Mouse (Mus musculus) thymus, adult 2 months (tissue): ENCODE measurements around the gene Vsig10l. TPM values are rescaled to one million over a fixed set of nuclear protein-coding genes. Genes with fewer than 3 reads are reported as not detected.

Experiments used
- DNase-seq: peaks from one replicate; pipeline ENCODE4 v3.0.0; 2021
- H3K27ac ChIP-seq: fragments of 200-500 bp; 2 replicates; pipeline ENCODE4 v1.5.1; 2012; ENCODE audit warnings: low read length, control low read depth; ENCODE audit not compliant: control insufficient read depth, insufficient read depth
- H3K27me3 ChIP-seq: fragments of 200-500 bp; 2 replicates; pipeline ENCODE4 v1.6.1; 2012; ENCODE audit warnings: mild to moderate bottlenecking, low read length, moderate library complexity, mixed read lengths; ENCODE audit not compliant: control insufficient read depth, insufficient read depth
- H3K36me3 ChIP-seq: fragments of 200-500 bp; 2 replicates; pipeline ENCODE4 v1.6.1; 2012; ENCODE audit warnings: mild to moderate bottlenecking, low read length, moderate library complexity; ENCODE audit not compliant: control insufficient read depth, insufficient read depth
- H3K4me1 ChIP-seq: fragments of 200-500 bp; replicated peaks from 2 replicates; pipeline ENCODE4 v1.6.1; 2012; ENCODE audit warnings: low read length; ENCODE audit not compliant: control insufficient read depth, insufficient read depth
- H3K4me3 ChIP-seq: fragments of 200-500 bp; 2 replicates; pipeline ENCODE4 v1.5.1; 2012; ENCODE audit warnings: mild to moderate bottlenecking, low read length, control low read depth, moderate library complexity; ENCODE audit not compliant: control insufficient read depth, insufficient read depth
- CTCF ChIP-seq: fragments of 200-500 bp; IDR thresholded peaks from 2 replicates; pipeline ENCODE4 v1.5.1; 2012; ENCODE audit warnings: mild to moderate bottlenecking, control low read depth, low read length, moderate library complexity, borderline replicate concordance; ENCODE audit not compliant: control insufficient read depth, poor library complexity, insufficient read depth; ENCODE audit errors: extremely low read depth
- POLR2A ChIP-seq: fragments of 200-500 bp; IDR thresholded peaks from 2 replicates; pipeline ENCODE4 v1.6.1; 2012; ENCODE audit warnings: mild to moderate bottlenecking, low read length, control low read depth, moderate library complexity; ENCODE audit not compliant: control insufficient read depth, poor library complexity, insufficient read depth; ENCODE audit errors: extremely low read depth
- WGBS: fragments of 180-500 bp; shearing (Covaris S2); methylation state at CpG from one replicate; pipeline ENCODE4 v1.1.7; 2018; 5-methylcytosine and 5-hydroxymethylcytosine counted together
- polyA plus RNA-seq: library from polyadenylated mRNA; depleted of rRNA; stranded (reverse); fragments of >200 nt; gene quantifications from 2 replicates; pipeline ENCODE4 v1.2.3, GENCODE M21; 2012

Vsig10l gene
- polyA plus RNA-seq, 1 experiment: 2.7 TPM

DNA sequence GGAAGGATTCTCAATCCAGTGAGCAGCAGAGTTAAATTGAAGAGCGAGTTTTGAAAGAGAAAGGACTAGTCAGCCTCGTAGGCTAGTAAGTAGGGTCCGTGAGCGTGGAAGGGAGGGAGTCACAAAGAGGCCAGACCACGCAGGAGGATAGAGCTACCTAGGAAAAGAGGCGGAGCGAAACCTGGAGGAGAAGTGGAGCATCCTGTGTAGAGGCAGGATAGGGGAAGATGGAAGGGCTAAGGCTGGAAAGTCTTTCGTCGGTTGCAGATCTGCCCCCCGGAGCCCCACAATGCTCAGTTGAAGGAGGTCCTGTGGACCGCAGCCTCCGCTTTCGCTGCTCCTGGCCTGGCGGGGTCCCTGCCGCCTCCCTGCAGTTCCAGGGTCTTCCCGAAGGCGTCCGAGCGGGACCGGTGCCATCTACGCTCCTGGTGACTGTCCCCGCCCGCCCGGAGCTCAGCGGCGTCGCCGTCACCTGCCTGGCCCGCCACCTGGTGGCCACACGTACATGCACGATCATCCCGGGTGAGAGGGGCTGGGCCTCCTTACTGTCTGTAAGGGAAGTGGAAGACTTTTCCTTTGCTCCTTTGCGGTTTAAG is 3.2 kb downstream of the Vsig10l start:
- H3K36me3 ChIP-seq: no peaks in the 10 kb centered on the region
- peak overlapping the region; percentile 43 for H3K4me3 ChIP-seq
- TF ChIP-seq CTCF: peak; percentile 97
- no peak for TF ChIP-seq POLR2A
- no peaks in the 10 kb centered on the region; the same call in 1 of the 2 replicates for H3K27me3 ChIP-seq
- H3K4me1 ChIP-seq: peaks cover 19% of the 10 kb centered on the region
- H3K27ac ChIP-seq: no peak overlapping the region
- WGBS: under 1% methylated on average over 33 of the region's 33 CpGs
- DNase-seq: peak; percentile 82

GRCm38 (mm10) chr7:43470373-43470772 is 7.4 kb downstream of the Vsig10l start:
- 67% methylated on average over 8 of the region's 8 CpGs for WGBS
- Histone ChIP-seq H3K4me3 (no peak overlapping the region), H3K27me3 (no peaks in the 10 kb centered on the region), H3K36me3 (no peaks in the 10 kb centered on the region), H3K4me1 (peaks cover 9% of the 10 kb centered on the region), H3K27ac (no peak overlapping the region)
- DNase-seq: peak; percentile 51
- TF ChIP-seq CTCF: no peak
- no peak for TF ChIP-seq POLR2A

GRCm38 (mm10) chr7:43475706-43476105 is 12.8 kb downstream of the Vsig10l start:
- H3K4me1 ChIP-seq: no peaks in the 10 kb centered on the region
- no peak overlapping the region for H3K4me3 ChIP-seq
- H3K27me3 ChIP-seq: peaks cover 4% of the 10 kb centered on the region; the same call in 1 of the 2 replicates
- no peak for DNase-seq
- no peak overlapping the region for H3K27ac ChIP-seq
- no peak for TF ChIP-seq CTCF
- no peak for TF ChIP-seq POLR2A
- WGBS: 9% methylated on average over 23 of the region's 23 CpGs
- no peaks in the 10 kb centered on the region for H3K36me3 ChIP-seq

DNA sequence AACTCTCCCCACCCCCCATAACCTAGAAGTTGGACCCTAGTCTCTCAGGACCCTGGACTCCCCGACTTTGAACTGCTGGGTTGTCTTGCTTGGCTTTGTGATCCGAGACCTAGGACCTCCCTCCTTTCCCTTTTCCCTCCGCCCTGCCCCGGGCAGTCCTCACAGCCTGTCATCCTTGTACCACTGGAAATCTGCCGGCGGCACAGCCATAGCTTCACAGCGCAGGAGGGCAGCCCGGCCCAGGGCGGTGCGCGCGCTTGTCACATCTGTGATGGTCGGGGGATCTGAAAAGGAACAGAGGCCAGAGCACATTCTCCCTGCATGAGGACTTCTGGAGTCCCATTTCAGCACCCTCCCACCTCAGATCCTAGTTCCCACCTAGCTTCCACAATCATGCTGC is 13.4 kb downstream of the Vsig10l start:
- Histone ChIP-seq H3K4me3 (no peak overlapping the region), H3K27me3 (peaks cover 4% of the 10 kb centered on the region; the same call in 1 of the 2 replicates), H3K36me3 (no peaks in the 10 kb centered on the region), H3K4me1 (no peaks in the 10 kb centered on the region), H3K27ac (no peak overlapping the region)
- TF ChIP-seq CTCF: no peak
- TF ChIP-seq POLR2A: no peak
- 15% methylated on average over 13 of the region's 13 CpGs for WGBS
- DNase-seq: no peak

- 65% methylated on average over 3 of the region's 3 CpGs for WGBS
- TF ChIP-seq POLR2A (no peak), CTCF (no peak)
These were observed 18.2 kb downstream of the Vsig10l start for GRCm38 (mm10) chr7:43481191-43481590.

DNA sequence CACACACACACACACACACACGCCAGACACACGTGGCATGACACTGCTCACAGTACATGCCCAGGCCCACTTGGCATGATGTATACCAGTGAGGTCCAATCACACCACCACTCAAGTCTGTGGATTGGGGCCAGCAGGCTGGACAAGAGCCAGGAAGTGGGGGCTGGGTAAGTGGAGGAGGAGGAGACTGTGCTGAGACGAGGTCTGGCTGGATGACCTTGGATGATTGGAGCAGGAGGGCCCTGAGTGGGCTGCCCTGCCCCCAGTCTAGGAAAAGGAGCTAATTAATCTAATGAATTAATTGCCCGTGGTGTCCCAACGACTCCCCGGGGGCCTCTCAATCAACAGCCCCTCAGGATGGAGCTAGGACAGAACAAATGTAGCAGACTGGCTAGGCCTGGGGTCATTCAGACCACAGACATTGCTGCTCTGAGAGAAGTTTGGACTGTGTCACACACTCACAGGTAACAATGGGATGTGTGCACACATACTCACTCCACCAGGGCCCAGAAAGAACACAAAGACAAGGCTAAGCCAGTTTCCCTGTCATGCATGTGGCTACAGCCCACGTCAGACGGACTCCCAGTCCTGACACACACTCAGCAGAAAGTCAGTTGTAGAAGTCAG is 19.3 kb downstream of the Vsig10l start:
- TF ChIP-seq CTCF (no peak), POLR2A (no peak)
- no peak overlapping the region for H3K4me3 ChIP-seq
- H3K27ac ChIP-seq: no peak overlapping the region
- no peaks in the 10 kb centered on the region; the same call in 1 of the 2 replicates for H3K27me3 ChIP-seq
- DNase-seq: no peak
- H3K36me3 ChIP-seq: no peaks in the 10 kb centered on the region
- H3K4me1 ChIP-seq: no peaks in the 10 kb centered on the region
- 79% methylated on average over 8 of the region's 8 CpGs for WGBS

More at GRCm38 (mm10) chr7:43481191-43481590, 18.2 kb downstream of the Vsig10l start:
- no peak for DNase-seq
- H3K36me3 ChIP-seq: no peaks in the 10 kb centered on the region
- H3K27ac ChIP-seq: no peak overlapping the region
- no peaks in the 10 kb centered on the region for H3K4me1 ChIP-seq
- H3K27me3 ChIP-seq: peaks cover 3% of the 10 kb centered on the region; the same call in 1 of the 2 replicates
- no peak overlapping the region for H3K4me3 ChIP-seq

DNA sequence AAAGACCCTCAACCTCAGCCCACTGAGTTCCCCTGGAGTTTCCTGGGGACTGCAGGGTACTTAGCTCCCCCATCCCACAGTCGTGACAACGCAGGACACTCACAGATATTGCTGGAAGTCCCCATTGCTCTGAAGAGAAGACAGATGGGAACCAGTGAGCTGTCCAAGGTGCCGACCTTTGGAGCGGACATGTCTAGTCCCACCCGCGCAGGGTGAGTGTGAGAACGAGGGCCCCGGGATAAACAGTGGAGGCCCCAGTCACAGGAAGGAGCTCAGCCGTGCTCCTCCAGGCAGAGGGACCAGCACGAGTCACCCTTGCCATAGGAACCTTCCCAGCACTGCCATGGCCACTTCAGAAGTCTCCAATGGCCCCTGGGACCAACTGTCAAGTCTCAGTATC is 20.3 kb downstream of the Vsig10l start:
- Histone ChIP-seq H3K36me3 (no peaks in the 10 kb centered on the region), H3K4me3 (no peak overlapping the region), H3K27me3 (no peaks in the 10 kb centered on the region), H3K27ac (no peak overlapping the region), H3K4me1 (no peaks in the 10 kb centered on the region)
- DNase-seq: no peak
- 11% methylated on average over 10 of the region's 10 CpGs for WGBS
- TF ChIP-seq CTCF: no peak
- no peak for TF ChIP-seq POLR2A
